Mouse (Mus musculus) lung, embryonic 14.5 days (tissue): ENCODE data around the gene Dhx15. TPM values are rescaled to one million over a fixed set of nuclear protein-coding genes. Genes with fewer than 3 reads are reported as not detected.

Experiments used
- ATAC-seq: fragments of 200-750 bp; cut with Nextera tagmentation; 2 replicates; pipeline ENCODE4 v1.8.0; 2017; ENCODE audit warnings: mild to moderate bottlenecking, moderate TSS enrichment, moderate library complexity; ENCODE audit not compliant: insufficient read depth
- DNase-seq: peaks from one replicate; pipeline ENCODE4 v3.0.0-alpha.2; 2015
- H3K27ac ChIP-seq: fragments of 300-500 bp; sonication (generic); 2 replicates; pipeline ENCODE4 v1.5.1; 2014; ENCODE audit warnings: low read depth, mild to moderate bottlenecking, moderate library complexity
- H3K27me3 ChIP-seq: fragments of 300-500 bp; sonication (generic); 2 replicates; pipeline ENCODE4 v1.6.1; 2014; ENCODE audit warnings: low read length, control low read depth; ENCODE audit not compliant: insufficient read depth
- H3K36me3 ChIP-seq: fragments of 300-500 bp; sonication (generic); 2 replicates; pipeline ENCODE4 v1.6.1; 2014; ENCODE audit warnings: control low read depth; ENCODE audit not compliant: insufficient read depth
- H3K4me1 ChIP-seq: fragments of 300-500 bp; sonication (generic); 2 replicates; pipeline ENCODE4 v1.6.1; 2014; ENCODE audit warnings: antibody characterized with exemption, control low read depth; ENCODE audit not compliant: insufficient read depth
- H3K4me2 ChIP-seq: fragments of 300-500 bp; sonication (generic); 2 replicates; pipeline ENCODE4 v1.6.1; 2014; ENCODE audit warnings: mild to moderate bottlenecking
- H3K4me3 ChIP-seq: fragments of 300-500 bp; sonication (generic); 2 replicates; pipeline ENCODE4 v1.5.1; 2014; ENCODE audit warnings: low read depth, low read length
- H3K9ac ChIP-seq: fragments of 300-500 bp; sonication (generic); 2 replicates; pipeline ENCODE4 v1.6.1; 2014
- H3K9me3 ChIP-seq: fragments of 300-500 bp; sonication (generic); 2 replicates; pipeline ENCODE4 v1.6.1; 2016; ENCODE audit warnings: low read depth, low read length, control low read depth
- CTCF ChIP-seq: IDR thresholded peaks from 2 replicates; pipeline ENCODE4 v1.5.1; 2016; ENCODE audit warnings: antibody characterized with exemption, low read depth
- WGBS: fragments of 180-500 bp; shearing (Covaris S2); extraction: QIAGEN DNeasy Blood & Tissue Kit; methylation state at CpG from one replicate; pipeline ENCODE4 v1.1.7; 2014; 5-methylcytosine and 5-hydroxymethylcytosine counted together
- polyA plus RNA-seq: library from polyadenylated mRNA; unstranded; fragments of >200 nt; fragmentation: Nextera tagmentation; extraction: Ambion mirVana; gene quantifications from 2 replicates; pipeline ENCODE4 v1.2.1, GENCODE M21; 2014

Gene Dhx15
- polyA plus RNA-seq, 1 experiment from 2014 or later, result 96.8 TPM

DNA sequence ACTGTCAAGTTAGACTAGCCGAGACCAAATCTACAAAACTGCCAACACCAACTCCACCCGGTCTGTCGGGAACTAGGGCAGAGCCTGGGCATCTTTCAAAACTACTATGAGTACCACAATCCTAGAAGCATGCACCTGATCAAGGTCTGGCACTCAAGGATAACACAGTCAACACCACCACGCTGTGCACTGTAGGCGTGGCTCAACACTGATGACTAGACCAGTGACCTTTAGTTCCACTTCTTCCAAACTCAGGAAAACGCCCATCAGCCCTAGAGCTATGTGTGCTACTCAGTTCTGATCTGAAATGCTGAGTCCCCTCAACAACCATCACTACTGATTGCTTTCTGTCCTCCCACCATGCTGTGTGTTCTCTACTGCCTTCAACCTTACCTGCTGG lies 44.6 kb downstream of the Dhx15 start:
- ATAC-seq, result no peak
- TF ChIP-seq CTCF, result no peak
- DNase-seq, result no peak
- H3K4me1 ChIP-seq, result no peaks in the 10 kb centered on the region
- H3K4me3 ChIP-seq, result no peak overlapping the region
- no peak overlapping the region for H3K9ac ChIP-seq
- H3K4me2 ChIP-seq, result no peak overlapping the region
- H3K9me3 ChIP-seq, result no peaks in the 10 kb centered on the region
- H3K27me3 ChIP-seq, result no peaks in the 10 kb centered on the region
- WGBS, result 82% methylated on average over 6 of the region's 6 CpGs
- no peak overlapping the region for H3K27ac ChIP-seq
- H3K36me3 ChIP-seq, result peaks cover 40% of the 10 kb centered on the region

DNA sequence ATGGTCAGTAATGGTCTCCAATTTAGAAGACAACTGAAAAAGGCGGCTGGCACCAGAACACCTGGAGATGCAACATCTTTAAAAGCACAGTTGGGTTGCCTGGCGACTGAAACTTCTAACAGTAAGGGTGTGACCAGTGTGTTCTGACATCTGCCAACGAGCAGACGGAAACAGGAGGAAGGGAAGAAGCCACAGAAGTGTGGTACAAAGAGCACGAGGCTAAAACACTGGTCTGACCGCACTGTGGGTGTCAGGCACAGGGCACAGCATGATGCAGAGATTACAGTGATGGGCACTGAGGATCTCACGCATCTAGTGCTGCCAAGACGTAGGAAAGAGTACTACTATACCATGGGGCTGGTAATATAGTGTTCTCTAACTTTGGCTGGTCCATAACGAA lies 48.4 kb downstream of the Dhx15 start:
- Histone ChIP-seq H3K9ac (no peak overlapping the region), H3K4me1 (no peaks in the 10 kb centered on the region), H3K4me2 (no peak overlapping the region), H3K4me3 (no peak overlapping the region), H3K36me3 (peaks cover 38% of the 10 kb centered on the region; the same call in 1 of the 2 replicates), H3K27me3 (no peaks in the 10 kb centered on the region), H3K27ac (no peak overlapping the region), H3K9me3 (no peaks in the 10 kb centered on the region)
- TF ChIP-seq CTCF, result no peak
- no peak for DNase-seq
- WGBS, result 83% methylated on average over 9 of the region's 9 CpGs
- no peak for ATAC-seq

DNA sequence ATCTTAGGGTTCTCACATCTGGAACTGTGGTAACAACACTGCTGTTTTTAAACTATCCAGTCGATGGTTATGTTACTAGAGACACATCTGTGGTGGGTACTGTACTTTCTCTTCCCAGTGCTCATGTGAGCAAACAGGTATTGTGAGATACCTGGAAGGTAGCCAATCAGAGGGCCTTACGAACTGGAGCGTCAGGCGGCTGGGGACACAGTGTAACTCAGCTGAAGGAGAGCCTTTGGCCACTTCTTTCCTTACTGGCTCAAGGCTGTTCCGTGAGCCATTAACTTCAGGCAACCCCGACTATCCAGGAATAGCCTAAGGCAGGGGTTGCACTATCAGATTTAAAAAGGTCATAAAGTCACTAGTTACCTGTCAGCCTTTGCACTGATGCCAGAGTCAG lies 51.5 kb downstream of the Dhx15 start:
- no peak for DNase-seq
- Histone ChIP-seq H3K36me3 (peaks cover 29% of the 10 kb centered on the region; the same call in 1 of the 2 replicates), H3K9ac (no peak overlapping the region), H3K4me1 (no peaks in the 10 kb centered on the region), H3K4me2 (no peak overlapping the region), H3K27me3 (no peaks in the 10 kb centered on the region), H3K4me3 (no peak overlapping the region), H3K9me3 (no peaks in the 10 kb centered on the region), H3K27ac (no peak overlapping the region)
- ATAC-seq, result no peak; the same call in 1 of the 2 replicates
- TF ChIP-seq CTCF, result no peak
- 85% methylated on average over 6 of the region's 6 CpGs for WGBS

DNA sequence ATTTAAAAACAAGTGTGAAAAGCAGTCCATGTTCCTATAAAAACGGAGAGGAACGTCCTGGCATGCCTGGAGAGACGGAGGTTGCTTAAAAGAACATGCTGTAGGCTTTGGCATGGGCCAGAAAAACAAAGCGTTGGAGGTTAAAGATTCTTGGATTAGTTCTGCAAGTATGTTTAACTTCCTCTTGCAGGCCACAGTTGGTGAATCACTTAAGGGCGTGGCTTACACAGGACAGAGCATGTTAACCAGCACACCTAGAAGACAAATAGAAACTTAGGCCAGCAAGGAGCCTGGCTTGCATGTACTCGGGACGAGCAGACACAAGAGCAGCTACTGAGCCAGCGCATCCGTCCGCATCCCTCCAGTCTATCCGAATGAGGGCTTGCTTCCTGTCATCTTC lies 52.2 kb downstream of the Dhx15 start:
- H3K4me1 ChIP-seq, result no peaks in the 10 kb centered on the region
- no peaks in the 10 kb centered on the region for H3K9me3 ChIP-seq
- ATAC-seq, result no peak
- H3K4me3 ChIP-seq, result no peak overlapping the region
- peaks cover 31% of the 10 kb centered on the region; the same call in 1 of the 2 replicates for H3K36me3 ChIP-seq
- no peaks in the 10 kb centered on the region for H3K27me3 ChIP-seq
- no peak overlapping the region for H3K4me2 ChIP-seq
- TF ChIP-seq CTCF, result no peak
- no peak for DNase-seq
- no peak overlapping the region for H3K27ac ChIP-seq
- no peak overlapping the region for H3K9ac ChIP-seq
- WGBS, result 82% methylated on average over 11 of the region's 11 CpGs

DNA sequence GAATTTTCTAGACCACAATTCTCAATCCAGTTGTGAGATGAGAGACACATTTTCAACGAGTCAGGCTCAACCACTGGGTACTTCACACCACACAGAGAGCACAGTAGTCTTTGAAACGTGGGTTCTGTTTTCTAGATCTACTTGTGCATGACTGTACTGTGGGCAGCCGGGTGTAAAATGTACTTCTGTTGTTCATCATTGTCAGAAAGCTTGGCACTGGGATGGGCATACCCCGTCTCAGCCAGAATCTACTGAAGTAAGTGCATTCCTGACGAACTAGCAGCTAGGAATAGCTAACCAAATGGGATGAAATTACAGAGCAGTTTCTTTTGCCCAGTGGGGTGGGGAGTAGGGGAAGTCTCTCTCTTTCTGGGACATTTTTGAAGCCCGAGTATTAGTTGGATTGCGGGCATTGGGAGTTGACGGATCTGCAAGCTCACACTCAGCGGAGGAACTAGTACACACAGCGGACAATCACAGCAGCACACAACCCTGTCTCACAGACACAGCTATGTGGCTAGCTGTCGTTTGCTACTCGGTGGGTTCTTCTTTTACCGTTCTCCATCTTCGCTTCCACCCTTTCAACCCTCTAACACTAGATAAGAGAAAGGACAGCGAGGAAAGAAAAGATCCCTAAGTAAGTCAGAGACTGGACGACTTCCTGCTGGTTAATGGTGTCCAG lies 54.7 kb downstream of the Dhx15 start:
- no peak for DNase-seq
- WGBS, result 71% methylated on average over 16 of the region's 16 CpGs
- H3K9ac ChIP-seq, result no peak overlapping the region
- H3K27me3 ChIP-seq, result no peaks in the 10 kb centered on the region
- no peak for ATAC-seq
- H3K36me3 ChIP-seq, result peaks cover 18% of the 10 kb centered on the region; the same call in 1 of the 2 replicates
- no peak for TF ChIP-seq CTCF
- H3K4me1 ChIP-seq, result no peaks in the 10 kb centered on the region
- H3K4me2 ChIP-seq, result no peak overlapping the region
- no peaks in the 10 kb centered on the region for H3K9me3 ChIP-seq
- no peak overlapping the region for H3K4me3 ChIP-seq
- H3K27ac ChIP-seq, result no peak overlapping the region

DNA sequence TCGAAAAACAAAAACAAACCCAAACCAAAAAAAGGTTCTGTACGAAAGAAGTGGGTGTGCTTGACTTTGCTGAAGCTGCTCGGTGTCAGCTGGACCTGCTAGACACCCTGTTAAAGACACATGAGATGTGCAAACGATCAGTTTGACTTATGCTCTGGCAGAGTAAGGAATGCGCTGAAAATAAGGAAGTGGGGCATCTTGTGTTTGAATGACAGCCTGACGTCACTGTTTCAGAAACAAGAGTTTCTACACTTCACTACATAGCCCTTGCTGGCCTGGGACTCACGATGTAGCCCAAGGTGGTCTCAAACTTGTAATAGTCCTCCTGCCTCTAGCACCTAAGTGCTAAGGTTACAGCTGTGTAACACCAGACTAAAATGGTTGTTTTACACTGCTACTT lies 57.5 kb downstream of the Dhx15 start:
- no peak for DNase-seq
- 88% methylated on average over 7 of the region's 7 CpGs for WGBS
- TF ChIP-seq CTCF, result no peak

DNA sequence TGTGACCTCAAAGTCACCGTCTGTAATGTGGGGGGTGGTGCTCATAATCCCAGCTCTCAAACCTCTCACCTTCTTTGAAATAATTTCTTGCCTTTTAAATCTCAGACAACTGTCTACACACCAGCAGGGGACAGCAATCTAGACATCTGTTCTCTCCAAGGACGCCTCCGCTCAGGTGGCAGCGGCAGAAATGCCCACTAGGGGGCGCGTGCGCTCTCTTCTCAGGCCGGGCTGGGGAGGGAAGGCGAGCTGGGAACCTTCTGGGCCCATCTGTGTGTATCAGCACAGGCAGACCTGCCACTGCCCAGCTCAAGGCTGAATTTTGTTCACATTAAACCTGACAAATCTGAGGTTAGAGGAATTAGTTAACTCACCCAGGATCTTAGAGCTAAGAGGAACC lies 58.2 kb downstream of the Dhx15 start:
- no peak for ATAC-seq
- peak; percentile 70 for DNase-seq
- H3K4me3 ChIP-seq, result no peak overlapping the region
- TF ChIP-seq CTCF, result peak; percentile 87
- no peak overlapping the region for H3K9ac ChIP-seq
- H3K4me2 ChIP-seq, result no peak overlapping the region
- WGBS, result 22% methylated on average over 9 of the region's 9 CpGs
- H3K36me3 ChIP-seq, result peaks cover 7% of the 10 kb centered on the region; the same call in 1 of the 2 replicates
- no peak overlapping the region for H3K27ac ChIP-seq
- H3K4me1 ChIP-seq, result no peaks in the 10 kb centered on the region
- no peaks in the 10 kb centered on the region for H3K27me3 ChIP-seq
- no peaks in the 10 kb centered on the region for H3K9me3 ChIP-seq

More for the DNA sequence above, 57.5 kb downstream of the Dhx15 start:
- Histone ChIP-seq H3K27me3 (no peaks in the 10 kb centered on the region), H3K4me2 (no peak overlapping the region), H3K36me3 (peaks cover 15% of the 10 kb centered on the region; the same call in 1 of the 2 replicates), H3K27ac (no peak overlapping the region), H3K9ac (no peak overlapping the region), H3K4me1 (no peaks in the 10 kb centered on the region), H3K9me3 (no peaks in the 10 kb centered on the region), H3K4me3 (no peak overlapping the region)
- ATAC-seq, result no peak
